Mouse (Mus musculus): ENCODE results near the gene Rev1. TPM values are rescaled to one million over a fixed set of nuclear protein-coding genes. Genes with fewer than 3 reads are reported as not detected.

Rev1 gene
- 37.2 and 38.7 TPM in 2 replicates for polyA plus RNA-seq (2012; rRNA removed)

DNA sequence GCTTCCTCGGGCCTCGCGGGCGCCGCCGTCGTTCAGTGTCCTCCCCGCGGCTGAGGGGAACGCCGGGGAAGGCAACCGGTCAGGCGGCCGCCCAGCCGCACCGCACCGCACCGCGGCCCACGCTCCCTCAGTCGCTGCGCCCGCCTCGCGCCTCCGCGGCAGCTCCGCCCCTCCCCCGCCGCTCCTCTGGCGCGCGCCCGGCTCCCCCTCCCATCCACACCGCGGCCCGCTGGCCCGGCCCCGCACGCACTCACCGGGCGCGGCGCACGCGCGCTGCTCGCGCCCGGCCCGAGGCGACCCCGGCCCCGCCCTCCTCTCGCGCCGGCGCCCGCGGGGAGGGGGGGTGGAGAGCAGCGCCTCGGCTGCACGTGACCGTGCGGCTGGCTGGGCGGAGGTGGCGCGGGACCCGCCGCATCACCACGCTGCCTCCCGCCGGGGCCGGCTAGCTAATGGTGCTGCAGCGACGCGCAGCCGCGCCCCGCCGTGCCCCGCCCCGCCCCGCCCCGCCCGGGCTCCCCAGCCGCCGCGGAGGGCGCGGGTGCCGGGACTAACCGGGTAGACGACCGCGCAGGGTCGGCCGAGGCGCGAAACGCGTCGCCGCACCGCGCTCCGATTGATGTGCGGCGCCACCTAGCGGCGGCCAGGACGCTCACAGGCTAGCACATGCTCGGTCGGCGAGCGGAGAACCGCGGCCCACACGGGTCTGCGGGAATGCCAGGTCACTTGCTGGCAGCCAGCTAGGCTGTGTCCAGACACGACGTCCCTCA lies at the start of gene Rev1:
Rev1 (minus strand) TSS at position 301 of the 767 bp plus-strand sequence.

Other genes with a start within 250 kb of the Rev1 start
- gene Mitd1, start 239.4 kb downstream of the Rev1 start, polyA plus RNA-seq (2012; rRNA removed) = 23.0 and 25.6 TPM in 2 replicates
- 64.4 and 153 TPM in 2 replicates for gene Mrpl30, start 239.3 kb downstream of the Rev1 start, polyA plus RNA-seq (2012; rRNA removed)
- not detected in 2 replicates for gene Lyg2, start 213.3 kb downstream of the Rev1 start, polyA plus RNA-seq (2012; rRNA removed)
- gene Lyg1, start 172.0 kb downstream of the Rev1 start, polyA plus RNA-seq (2012; rRNA removed) = not detected in 2 replicates
- gene Txndc9, start 131.9 kb downstream of the Rev1 start, polyA plus RNA-seq (2012; rRNA removed) = 83.7 and 280 TPM in 2 replicates
- gene Eif5b, start 131.8 kb downstream of the Rev1 start, polyA plus RNA-seq (2012; rRNA removed) = 48.4 and 66.1 TPM in 2 replicates

All from central nervous system, embryonic 11.5 days (tissue).